19 mouse cellular contexts compared by ENCODE assay signal in genomic region chr5:136583256-136583655, GRCm38 (mm10). TPM values are rescaled to one million over a fixed set of nuclear protein-coding genes. Genes with fewer than 3 reads are reported as not detected.
DNase-seq lines count a peak whose midpoint lies in the region; ATAC-seq and TF ChIP-seq lines count a peak whose summit lies in the region.
"Had no signal": no experiment of that assay in that cellular context is flagged by ENCODE, and none has a peak within 500 bp of the region (broad histone marks: within the 10 kb centered on the region; RNA-seq: fewer than 3 reads in every experiment).

No protein-coding gene starts in this region.

- TF ChIP-seq CTCF in kidney, postnatal 0 days (IDR thresholded peaks at IDR 0.05; ENCODE audit: low read depth) = peak; percentile 15; the same call in 1 of the 2 replicates
- no peak for TF ChIP-seq CTCF in kidney, adult 2 months (conservative IDR thresholded peaks at IDR 0.05; ENCODE audit: insufficient read depth, insufficient read length, low read depth, low read length)
- peak; percentile 20; the same call in 1 of the 2 replicates for TF ChIP-seq CTCF in midbrain, postnatal 0 days (IDR thresholded peaks at IDR 0.05)
- TF ChIP-seq CTCF in Patski (IDR thresholded peaks at IDR 0.05) = peak; percentile 38
- 0 out of 2 replicates have a peak, but pooled peaks have one; percentile 7 for TF ChIP-seq CTCF in stomach, postnatal 0 days (IDR thresholded peaks at IDR 0.05; ENCODE audit: low read depth)

- no peaks in the 10 kb centered on the region for H3K27me3 ChIP-seq in kidney, postnatal 0 days (ENCODE audit: insufficient read depth, low read length)
- H3K27me3 ChIP-seq in kidney, adult 2 months (replicated peaks; ENCODE audit: control insufficient read depth, insufficient read depth, low read length) = no peaks in the 10 kb centered on the region; the same call in 1 of the 2 replicates
- peaks cover 10% of the 10 kb centered on the region for H3K27me3 ChIP-seq in midbrain, postnatal 0 days (ENCODE audit: insufficient read depth, low read length)
- H3K27me3 ChIP-seq in midbrain, embryonic 15.5 days (replicated peaks) = peaks cover 8% of the 10 kb centered on the region
- no peaks in the 10 kb centered on the region for H3K27me3 ChIP-seq in Patski
- H3K27me3 ChIP-seq in stomach, postnatal 0 days (ENCODE audit: control insufficient read depth, insufficient read depth, low read length) = no peaks in the 10 kb centered on the region

- peaks cover 9% of the 10 kb centered on the region for H3K4me1 ChIP-seq in kidney, postnatal 0 days (replicated peaks; ENCODE audit: insufficient read depth, low read length)
- H3K4me1 ChIP-seq in kidney, adult 2 months (ENCODE audit: control insufficient read depth, insufficient read depth, low read length) = peaks cover 10% of the 10 kb centered on the region
- no peaks in the 10 kb centered on the region for H3K4me1 ChIP-seq in midbrain, postnatal 0 days (ENCODE audit: insufficient read depth, low read length)
- H3K4me1 ChIP-seq in midbrain, embryonic 15.5 days = no peaks in the 10 kb centered on the region
- no peaks in the 10 kb centered on the region for H3K4me1 ChIP-seq in stomach, postnatal 0 days (replicated peaks; ENCODE audit: control insufficient read depth, insufficient read depth)
- H3K4me1 ChIP-seq: forebrain, embryonic 15.5 days had no signal

- CTCF ChIA-PET in Patski (lab: Charles Lee) = interaction anchor here (0.9 kb wide), 1 partner anchor 9 kb away, joined by 4 read pairs; no protein-coding TSS in a partner anchor

- TF ChIP-seq POLR2A in kidney, adult 2 months (IDR thresholded peaks at IDR 0.05; ENCODE audit: low read depth, low read length) = no peak

- WGBS in kidney, postnatal 0 days = 85% methylated on average over 2 of the region's 2 CpGs
- WGBS in kidney, adult 2 months = 96% methylated on average over 2 of the region's 2 CpGs
- 89% methylated on average over 2 of the region's 2 CpGs for WGBS in midbrain, postnatal 0 days
- WGBS in midbrain, embryonic 15.5 days = 88% methylated on average over 2 of the region's 2 CpGs
- WGBS in stomach, postnatal 0 days = 84% methylated on average over 2 of the region's 2 CpGs

- H3K4me3 ChIP-seq in kidney, postnatal 0 days (replicated peaks; ENCODE audit: low read depth, low read length) = no peak overlapping the region
- no peak overlapping the region for H3K4me3 ChIP-seq in kidney, adult 2 months (ENCODE audit: insufficient read depth, low read depth, low read length)
- no peak overlapping the region for H3K4me3 ChIP-seq in midbrain, postnatal 0 days (ENCODE audit: low read depth, low read length)
- no peak overlapping the region for H3K4me3 ChIP-seq in midbrain, embryonic 15.5 days
- no peak overlapping the region for H3K4me3 ChIP-seq in stomach, postnatal 0 days (ENCODE audit: low read depth, low read length)
- H3K4me3 ChIP-seq: embryonic facial prominence, embryonic 10.5 days; erythroblast, embryonic 14.5 days; forebrain, embryonic 15.5 days; heart, embryonic 12.5 days; hindbrain, embryonic 10.5 days had no signal

- H3K36me3 ChIP-seq in kidney, postnatal 0 days (ENCODE audit: insufficient read depth, low read length) = no peaks in the 10 kb centered on the region
- no peaks in the 10 kb centered on the region for H3K36me3 ChIP-seq in kidney, adult 2 months (ENCODE audit: control insufficient read depth, insufficient read depth, low read length)
- H3K36me3 ChIP-seq in midbrain, postnatal 0 days (ENCODE audit: insufficient read depth, low read length) = no peaks in the 10 kb centered on the region
- no peaks in the 10 kb centered on the region for H3K36me3 ChIP-seq in midbrain, embryonic 15.5 days (replicated peaks)
- no peaks in the 10 kb centered on the region for H3K36me3 ChIP-seq in stomach, postnatal 0 days (ENCODE audit: control insufficient read depth, insufficient read depth, low read length)
- H3K36me3 ChIP-seq: embryonic facial prominence, embryonic 10.5 days; forebrain, embryonic 15.5 days; heart, embryonic 12.5 days; hindbrain, embryonic 10.5 days had no signal

- no peaks in the 10 kb centered on the region for H3K9me3 ChIP-seq in kidney, postnatal 0 days (replicated peaks; ENCODE audit: low read length)
- no peaks in the 10 kb centered on the region for H3K9me3 ChIP-seq in midbrain, postnatal 0 days (ENCODE audit: low read length)
- no peaks in the 10 kb centered on the region for H3K9me3 ChIP-seq in midbrain, embryonic 15.5 days
- H3K9me3 ChIP-seq in stomach, postnatal 0 days (ENCODE audit: control insufficient read depth, low read length) = no peaks in the 10 kb centered on the region
- H3K9me3 ChIP-seq: forebrain, embryonic 15.5 days; heart, embryonic 12.5 days had no signal

- H3K27ac ChIP-seq in kidney, postnatal 0 days = no peak overlapping the region
- H3K27ac ChIP-seq in kidney, adult 2 months (ENCODE audit: insufficient read depth, low read depth, low read length) = no peak overlapping the region
- H3K27ac ChIP-seq in midbrain, postnatal 0 days (ENCODE audit: low read depth, low read length) = no peak overlapping the region
- no peak overlapping the region for H3K27ac ChIP-seq in midbrain, embryonic 15.5 days
- H3K27ac ChIP-seq in stomach, postnatal 0 days (replicated peaks) = no peak overlapping the region
- H3K27ac ChIP-seq: embryonic facial prominence, embryonic 10.5 days; forebrain, embryonic 15.5 days; hindbrain, embryonic 10.5 days; hindbrain, embryonic 14.5 days had no signal

- no peak overlapping the region for H3K9ac ChIP-seq in kidney, postnatal 0 days (ENCODE audit: low read depth, low read length)
- no peak overlapping the region for H3K9ac ChIP-seq in midbrain, postnatal 0 days (replicated peaks; ENCODE audit: low read length, poor library complexity, severe bottlenecking)
- no peak overlapping the region for H3K9ac ChIP-seq in midbrain, embryonic 15.5 days
- no peak overlapping the region for H3K9ac ChIP-seq in stomach, postnatal 0 days (ENCODE audit: low read length)
- H3K9ac ChIP-seq: forebrain, embryonic 15.5 days; heart, embryonic 12.5 days; hindbrain, embryonic 14.5 days had no signal

- ATAC-seq in kidney, postnatal 0 days (replicated peaks; ENCODE audit: low FRiP score, low read depth) = no peak
- no peak for ATAC-seq in midbrain, postnatal 0 days (ENCODE audit: low FRiP score)
- no peak for ATAC-seq in midbrain, embryonic 15.5 days (replicated peaks)
- ATAC-seq in Patski = no peak
- no peak for ATAC-seq in stomach, postnatal 0 days (ENCODE audit: low FRiP score, low TSS enrichment)
- no peak for ATAC-seq in granulocyte monocyte progenitor cell, adult 5-6 weeks (replicated peaks; ENCODE audit: poor library complexity, severe bottlenecking)
- ATAC-seq: forebrain, embryonic 15.5 days had no signal

- DNase-seq in kidney, postnatal 0 days (ENCODE audit: low spot score) = no peak
- no peak for DNase-seq in kidney, adult 2 months
- no peak for DNase-seq in midbrain, postnatal 0 days (ENCODE audit: low spot score)
- no peak for DNase-seq in Patski (ENCODE audit: low read depth, low spot score)
- no peak for DNase-seq in stomach, postnatal 0 days (ENCODE audit: low spot score)
- DNase-seq in urinary bladder, postnatal 25 days (ENCODE audit: low spot score) = no peak
- DNase-seq: adrenal gland, adult 8-10 months; adrenal gland, postnatal 36 days; cerebellum, adult 2 months; cerebellum, postnatal 10 days; gastrocnemius, postnatal 14 days had no signal

- POLR2A ChIA-PET in Patski (lab: Charles Lee) = no interaction called here

- no peak overlapping the region for H3K4me2 ChIP-seq in kidney, postnatal 0 days (ENCODE audit: low read length)
- no peak overlapping the region for H3K4me2 ChIP-seq in midbrain, postnatal 0 days (ENCODE audit: low read depth, low read length, poor library complexity, severe bottlenecking)
- H3K4me2 ChIP-seq in midbrain, embryonic 15.5 days = no peak overlapping the region
- H3K4me2 ChIP-seq in stomach, postnatal 0 days (replicated peaks; ENCODE audit: low read depth) = no peak overlapping the region
- H3K4me2 ChIP-seq: forebrain, embryonic 15.5 days; heart, embryonic 12.5 days; hindbrain, embryonic 14.5 days had no signal

- in situ Hi-C loops in Patski (cut with MboI; ENCODE audit: low pct_unique_long_range_greater_than_20kb) = no loop called here

- no peak for TF ChIP-seq EP300 in stomach, postnatal 0 days (optimal IDR thresholded peaks at IDR 0.05)

RNA-seq across cellular contexts. Expression of gene Cux1, which starts 16.0 kb away (rescaled TPM):
- polyA plus RNA-seq in kidney, postnatal 0 days (2015; fragmentation: Nextera tagmentation; extraction: Ambion mirVana) = 73.4 and 84.0 TPM in 2 replicates
- 126 and 136 TPM in 2 replicates for polyA plus RNA-seq in kidney, adult 2 months (2012; rRNA removed)
- 130 and 133 TPM in 2 replicates for total RNA-seq in midbrain, postnatal 0 days (2014; rRNA removed)
- 89.0 and 97.9 TPM in 2 replicates for polyA plus RNA-seq in midbrain, postnatal 0 days (2015; fragmentation: Nextera tagmentation; extraction: Ambion mirVana)
- 114 and 121 TPM in 2 replicates for polyA plus RNA-seq in midbrain, embryonic 15.5 days (2015; fragmentation: Nextera tagmentation; extraction: Ambion mirVana)
- polyA plus RNA-seq in Patski (2021) = 166 TPM
- 33.7 and 36.3 TPM in 2 replicates for polyA plus RNA-seq in stomach, postnatal 0 days (2015; fragmentation: Nextera tagmentation; extraction: Ambion mirVana)
- 109 and 110 TPM in 2 replicates for total RNA-seq in granulocyte monocyte progenitor cell, adult 5-6 weeks (2014; fragmentation: Nextera tagmentation)
- 86.0 and 94.1 TPM in 2 replicates for total RNA-seq in granulocyte monocyte progenitor cell, adult 5-6 weeks (2017)
